Mouse (Mus musculus): Measurements from ENCODE around the gene Edn2. TPM values are rescaled to one million over a fixed set of nuclear protein-coding genes. Genes with fewer than 3 reads are reported as not detected.

The Edn2 gene
- polyA plus RNA-seq, 2 experiments: 0.06 TPM

DNA sequence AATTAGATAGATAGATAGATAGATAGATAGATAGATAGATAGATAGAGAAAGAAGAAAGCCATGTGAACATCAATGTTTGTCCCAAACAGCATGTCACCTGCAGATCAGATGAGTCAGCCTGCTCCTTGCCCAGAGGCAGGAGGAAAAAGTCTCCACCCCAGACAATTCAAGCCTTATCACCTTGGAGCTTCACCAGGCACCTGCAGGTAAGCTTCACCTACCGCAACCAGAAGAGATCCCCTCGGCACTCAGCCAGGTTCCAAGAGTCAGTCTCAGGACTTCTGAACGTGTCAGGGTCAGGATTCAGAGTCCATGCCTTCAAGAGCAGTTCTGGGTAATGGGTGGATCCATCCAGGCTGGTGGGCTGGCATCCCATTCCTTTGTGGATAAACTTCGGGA is 18.1 kb downstream of the Edn2 start:
- no peaks in the 10 kb centered on the region for H3K27me3 ChIP-seq (ENCODE audit: control insufficient read depth, insufficient read depth, low read length)
- H3K27ac ChIP-seq: no peak overlapping the region
- H3K4me1 ChIP-seq (replicated peaks; ENCODE audit: control insufficient read depth in 2 of 2, insufficient read depth in 2 of 2, low read length in 1 of 2): no peaks in the 10 kb centered on the region
- no peak overlapping the region for H3K4me2 ChIP-seq (ENCODE audit: low read depth)
- no peak for ATAC-seq (ENCODE audit: insufficient read depth)
- TF ChIP-seq CTCF (IDR thresholded peaks at IDR 0.05; ENCODE audit: low read depth) (no peak), EP300 (IDR thresholded peaks at IDR 0.05; ENCODE audit: low read depth) (no peak)
- H3K9me3 ChIP-seq (ENCODE audit: control insufficient read depth, low read length): no peaks in the 10 kb centered on the region
- no peak for DNase-seq (ENCODE audit: low read depth in 3 of 3, low spot score in 3 of 3)
- H3K9ac ChIP-seq (replicated peaks): no peak overlapping the region
- no peak overlapping the region for H3K4me3 ChIP-seq (ENCODE audit: insufficient read depth in 1 of 2, low read depth in 2 of 2, low read length in 2 of 2)
- H3K36me3 ChIP-seq (replicated peaks; ENCODE audit: control insufficient read depth, insufficient read depth, low read depth): no peaks in the 10 kb centered on the region
- WGBS (ENCODE audit: insufficient replicate concordance): 55% methylated on average over 4 of the region's 4 CpGs

DNA sequence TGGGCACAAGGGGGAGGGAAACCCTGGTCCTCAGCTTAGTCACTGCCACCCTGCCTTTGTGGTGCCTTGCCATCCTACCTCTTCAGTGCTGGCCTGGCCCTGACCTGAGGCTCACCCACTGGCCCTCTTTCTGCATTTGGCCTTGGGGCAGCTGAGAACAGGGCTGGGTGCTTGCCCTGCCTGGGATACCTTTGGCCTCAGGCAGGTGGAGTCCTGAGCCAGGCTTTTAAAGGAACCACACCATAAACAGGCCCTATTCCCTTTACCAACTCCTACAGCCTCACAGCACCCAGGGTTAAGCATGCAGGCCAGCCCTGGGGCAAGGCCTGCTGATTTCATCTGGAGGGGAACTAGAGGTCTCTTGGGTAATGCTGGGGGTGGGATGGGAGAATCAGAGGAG is 19.5 kb downstream of the Edn2 start:
- Histone ChIP-seq H3K27me3 (ENCODE audit: control insufficient read depth, insufficient read depth, low read length) (no peaks in the 10 kb centered on the region), H3K9me3 (ENCODE audit: control insufficient read depth, low read length) (no peaks in the 10 kb centered on the region), H3K4me2 (ENCODE audit: low read depth) (no peak overlapping the region), H3K9ac (replicated peaks) (no peak overlapping the region), H3K4me1 (replicated peaks; ENCODE audit: control insufficient read depth in 2 of 2, insufficient read depth in 2 of 2, low read length in 1 of 2) (no peaks in the 10 kb centered on the region), H3K4me3 (ENCODE audit: insufficient read depth in 1 of 2, low read depth in 2 of 2, low read length in 2 of 2) (no peak overlapping the region), H3K36me3 (replicated peaks; ENCODE audit: control insufficient read depth, insufficient read depth, low read depth) (no peaks in the 10 kb centered on the region), H3K27ac (no peak overlapping the region)
- ATAC-seq (ENCODE audit: insufficient read depth) (no peak), DNase-seq (ENCODE audit: low read depth in 3 of 3, low spot score in 3 of 3) (no peak)
- no peak for TF ChIP-seq CTCF (IDR thresholded peaks at IDR 0.05; ENCODE audit: low read depth)
- no peak for TF ChIP-seq EP300 (IDR thresholded peaks at IDR 0.05; ENCODE audit: low read depth)

- no peak for DNase-seq (ENCODE audit: low read depth in 3 of 3, low spot score in 3 of 3)
- Histone ChIP-seq H3K27me3 (ENCODE audit: control insufficient read depth, insufficient read depth, low read length) (no peaks in the 10 kb centered on the region), H3K27ac (no peak overlapping the region), H3K4me2 (ENCODE audit: low read depth) (no peak overlapping the region), H3K4me3 (ENCODE audit: insufficient read depth in 1 of 2, low read depth in 2 of 2, low read length in 2 of 2) (no peak overlapping the region), H3K36me3 (replicated peaks; ENCODE audit: control insufficient read depth, insufficient read depth, low read depth) (no peaks in the 10 kb centered on the region), H3K9ac (replicated peaks) (no peak overlapping the region), H3K9me3 (ENCODE audit: control insufficient read depth, low read length) (no peaks in the 10 kb centered on the region), H3K4me1 (replicated peaks; ENCODE audit: control insufficient read depth in 2 of 2, insufficient read depth in 2 of 2, low read length in 1 of 2) (no peaks in the 10 kb centered on the region)
- WGBS (ENCODE audit: insufficient replicate concordance): 15% methylated on average over 5 of the region's 5 CpGs
- ATAC-seq (ENCODE audit: insufficient read depth): no peak
- no peak for TF ChIP-seq EP300 (IDR thresholded peaks at IDR 0.05; ENCODE audit: low read depth)
- no peak for TF ChIP-seq CTCF (IDR thresholded peaks at IDR 0.05; ENCODE audit: low read depth)
Observed at GRCm38 (mm10) chr4:120184374-120184991, 23.5 kb downstream of the Edn2 start.

GRCm38 (mm10) chr4:120186441-120186840 is 25.4 kb downstream of the Edn2 start:
- Histone ChIP-seq H3K27me3 (ENCODE audit: control insufficient read depth, insufficient read depth, low read length) (no peaks in the 10 kb centered on the region), H3K36me3 (replicated peaks; ENCODE audit: control insufficient read depth, insufficient read depth, low read depth) (no peaks in the 10 kb centered on the region), H3K9ac (replicated peaks) (no peak overlapping the region), H3K4me2 (ENCODE audit: low read depth) (no peak overlapping the region), H3K4me1 (replicated peaks; ENCODE audit: control insufficient read depth in 2 of 2, insufficient read depth in 2 of 2, low read length in 1 of 2) (no peaks in the 10 kb centered on the region), H3K9me3 (ENCODE audit: control insufficient read depth, low read length) (no peaks in the 10 kb centered on the region), H3K4me3 (ENCODE audit: insufficient read depth in 1 of 2, low read depth in 2 of 2, low read length in 2 of 2) (no peak overlapping the region), H3K27ac (no peak overlapping the region)
- TF ChIP-seq EP300 (IDR thresholded peaks at IDR 0.05; ENCODE audit: low read depth): no peak
- TF ChIP-seq CTCF (IDR thresholded peaks at IDR 0.05; ENCODE audit: low read depth): no peak
- DNase-seq (ENCODE audit: low read depth in 3 of 3, low spot score in 3 of 3) (no peak), ATAC-seq (ENCODE audit: insufficient read depth) (no peak)
- 68% methylated on average over 1 of the region's 1 CpGs for WGBS (ENCODE audit: insufficient replicate concordance)

- no peak overlapping the region for H3K4me2 ChIP-seq (ENCODE audit: low read depth)
- no peaks in the 10 kb centered on the region for H3K27me3 ChIP-seq (ENCODE audit: control insufficient read depth, insufficient read depth, low read length)
- no peak overlapping the region for H3K27ac ChIP-seq
- DNase-seq (ENCODE audit: low read depth in 3 of 3, low spot score in 3 of 3) (no peak), ATAC-seq (ENCODE audit: insufficient read depth) (no peak)
- TF ChIP-seq EP300 (IDR thresholded peaks at IDR 0.05; ENCODE audit: low read depth) (no peak), CTCF (IDR thresholded peaks at IDR 0.05; ENCODE audit: low read depth) (peak; percentile 46; the same call in 1 of the 2 replicates)
- whole genome bisulfite sequencing (ENCODE audit: insufficient replicate concordance): 0% methylated on average over 4 of the region's 4 CpGs
- no peaks in the 10 kb centered on the region for H3K9me3 ChIP-seq (ENCODE audit: control insufficient read depth, low read length)
- H3K36me3 ChIP-seq (replicated peaks; ENCODE audit: control insufficient read depth, insufficient read depth, low read depth): no peaks in the 10 kb centered on the region
- H3K4me3 ChIP-seq (ENCODE audit: insufficient read depth in 1 of 2, low read depth in 2 of 2, low read length in 2 of 2): no peak overlapping the region
- H3K9ac ChIP-seq (replicated peaks): no peak overlapping the region
- no peaks in the 10 kb centered on the region for H3K4me1 ChIP-seq (replicated peaks; ENCODE audit: control insufficient read depth in 2 of 2, insufficient read depth in 2 of 2, low read length in 1 of 2)
Observed at GRCm38 (mm10) chr4:120186934-120187333, 25.9 kb downstream of the Edn2 start.

Data from liver, embryonic 14.5 days (tissue).